Mouse (Mus musculus) forebrain, embryonic 12.5 days (tissue): Measurements from ENCODE around the gene Clcn7. TPM values are rescaled to one million over a fixed set of nuclear protein-coding genes. Genes with fewer than 3 reads are reported as not detected.

Experiments
- ATAC-seq: fragments of 200-750 bp; cut with Nextera tagmentation; 2 replicates; pipeline ENCODE4 v1.8.0; 2017; ENCODE audit warnings: moderate TSS enrichment; ENCODE audit not compliant: low FRiP score
- H3K27ac ChIP-seq: fragments of 300-500 bp; sonication (generic); 2 replicates; pipeline ENCODE4 v1.5.1; 2016; ENCODE audit warnings: mild to moderate bottlenecking
- H3K27me3 ChIP-seq: fragments of 300-500 bp; sonication (generic); 2 replicates; pipeline ENCODE4 v1.6.1; 2016; ENCODE audit warnings: mild to moderate bottlenecking
- H3K36me3 ChIP-seq: fragments of 300-500 bp; sonication (generic); replicated peaks from 2 replicates; pipeline ENCODE4 v1.6.1; 2016; ENCODE audit warnings: mild to moderate bottlenecking
- H3K4me1 ChIP-seq: fragments of 300-500 bp; sonication (generic); 2 replicates; pipeline ENCODE4 v1.6.1; 2016
- H3K4me2 ChIP-seq: fragments of 300-500 bp; sonication (generic); 2 replicates; pipeline ENCODE4 v1.6.1; 2016; ENCODE audit warnings: mild to moderate bottlenecking, moderate library complexity
- H3K4me3 ChIP-seq: fragments of 300-500 bp; sonication (generic); replicated peaks from 2 replicates; pipeline ENCODE4 v1.5.1; 2016; ENCODE audit warnings: mild to moderate bottlenecking
- H3K9ac ChIP-seq: fragments of 300-500 bp; sonication (generic); 2 replicates; pipeline ENCODE4 v1.6.1; 2016; ENCODE audit warnings: mild to moderate bottlenecking
- H3K9me3 ChIP-seq: fragments of 300-500 bp; sonication (generic); 2 replicates; pipeline ENCODE4 v1.6.1; 2016
- WGBS: fragments of 180-500 bp; shearing (Covaris S2); methylation state at CpG from one replicate; pipeline ENCODE4 v1.1.7; 2016; 5-methylcytosine and 5-hydroxymethylcytosine counted together
- polyA plus RNA-seq: library from polyadenylated mRNA; unstranded; fragments of >200 nt; fragmentation: Nextera tagmentation; extraction: Ambion mirVana; gene quantifications from 2 replicates; pipeline ENCODE4 v1.2.1, GENCODE M21; 2016

Gene Clcn7
- polyA plus RNA-seq, 1 experiment from 2014 or later, result 23.9 TPM

- no peaks in the 10 kb centered on the region for H3K9me3 ChIP-seq
- H3K4me2 ChIP-seq, result no peak overlapping the region
- ATAC-seq, result no peak
- peaks cover 13% of the 10 kb centered on the region; the same call in 1 of the 2 replicates for H3K36me3 ChIP-seq
- no peak overlapping the region for H3K27ac ChIP-seq
- H3K4me3 ChIP-seq, result no peak overlapping the region
- WGBS, result 97% methylated on average over 1 of the region's 1 CpGs
- peaks cover 10% of the 10 kb centered on the region for H3K4me1 ChIP-seq
- H3K27me3 ChIP-seq, result no peaks in the 10 kb centered on the region
- H3K9ac ChIP-seq, result no peak overlapping the region
These were observed 5.6 kb downstream of the Clcn7 start for GRCm38 (mm10) chr17:25138803-25139202.

GRCm38 (mm10) chr17:25139960-25140359, 6.8 kb downstream of the Clcn7 start:
- H3K27me3 ChIP-seq, result no peaks in the 10 kb centered on the region
- H3K9ac ChIP-seq, result no peak overlapping the region
- WGBS, result 70% methylated on average over 4 of the region's 4 CpGs
- no peak overlapping the region for H3K4me3 ChIP-seq
- H3K27ac ChIP-seq, result no peak overlapping the region
- peaks cover 21% of the 10 kb centered on the region; the same call in 1 of the 2 replicates for H3K36me3 ChIP-seq
- ATAC-seq, result no peak
- no peaks in the 10 kb centered on the region for H3K9me3 ChIP-seq
- H3K4me2 ChIP-seq, result no peak overlapping the region
- no peaks in the 10 kb centered on the region for H3K4me1 ChIP-seq

GRCm38 (mm10) chr17:25162161-25162560, 29.0 kb downstream of the Clcn7 start, which contains the start of gene Ccdc154:
TSS of gene Ccdc154 (plus strand) at chr17:25162461.
- H3K4me2 ChIP-seq, result no peak within 1 kb of the TSS
- H3K4me3 ChIP-seq, result no peak within 1 kb of the TSS
- H3K9ac ChIP-seq, result no peak within 1 kb of the TSS
- no peak within 1 kb of the TSS for H3K27ac ChIP-seq
- no peaks in the 10 kb centered on the region for H3K27me3 ChIP-seq
- peaks cover 32% of the 10 kb centered on the region for H3K36me3 ChIP-seq
- no peaks in the 10 kb centered on the region for H3K9me3 ChIP-seq
- 85% methylated on average over 1 of the region's 1 CpGs for WGBS
- no peak for ATAC-seq
- H3K4me1 ChIP-seq, result no peaks in the 10 kb centered on the region

- no peak for ATAC-seq
- no peaks in the 10 kb centered on the region for H3K27me3 ChIP-seq
- 81% methylated on average over 7 of the region's 7 CpGs for WGBS
These were observed 30.2 kb downstream of the Clcn7 start for GRCm38 (mm10) chr17:25163387-25163786.

GRCm38 (mm10) chr17:25164770-25165169, 31.6 kb downstream of the Clcn7 start:
- H3K36me3 ChIP-seq, result peaks cover 16% of the 10 kb centered on the region
- WGBS, result 82% methylated on average over 3 of the region's 3 CpGs
- H3K9me3 ChIP-seq, result no peaks in the 10 kb centered on the region
- H3K4me2 ChIP-seq, result no peak overlapping the region
- no peak overlapping the region for H3K9ac ChIP-seq
- H3K4me1 ChIP-seq, result no peaks in the 10 kb centered on the region
- H3K27ac ChIP-seq, result no peak overlapping the region
- no peak overlapping the region for H3K4me3 ChIP-seq
- ATAC-seq, result no peak
- no peaks in the 10 kb centered on the region for H3K27me3 ChIP-seq

More at GRCm38 (mm10) chr17:25163387-25163786, 30.2 kb downstream of the Clcn7 start:
- peaks cover 25% of the 10 kb centered on the region for H3K36me3 ChIP-seq
- H3K4me3 ChIP-seq, result no peak overlapping the region
- H3K9ac ChIP-seq, result no peak overlapping the region
- no peak overlapping the region for H3K27ac ChIP-seq
- H3K9me3 ChIP-seq, result no peaks in the 10 kb centered on the region
- no peaks in the 10 kb centered on the region for H3K4me1 ChIP-seq
- no peak overlapping the region for H3K4me2 ChIP-seq

GRCm38 (mm10) chr17:25165970-25166671, 32.9 kb downstream of the Clcn7 start:
- no peaks in the 10 kb centered on the region for H3K4me1 ChIP-seq
- no peak overlapping the region for H3K9ac ChIP-seq
- peaks cover 2% of the 10 kb centered on the region for H3K36me3 ChIP-seq
- H3K27me3 ChIP-seq, result no peaks in the 10 kb centered on the region
- H3K4me3 ChIP-seq, result no peak overlapping the region
- H3K9me3 ChIP-seq, result no peaks in the 10 kb centered on the region
- no peak for ATAC-seq
- H3K4me2 ChIP-seq, result no peak overlapping the region
- whole genome bisulfite sequencing, result 78% methylated on average over 6 of the region's 6 CpGs
- no peak overlapping the region for H3K27ac ChIP-seq

- no peak overlapping the region for H3K4me3 ChIP-seq
- H3K27ac ChIP-seq, result no peak overlapping the region
- H3K36me3 ChIP-seq, result no peaks in the 10 kb centered on the region
- no peaks in the 10 kb centered on the region for H3K27me3 ChIP-seq
- H3K4me1 ChIP-seq, result no peaks in the 10 kb centered on the region
- H3K4me2 ChIP-seq, result no peak overlapping the region
- WGBS, result 96% methylated on average over 2 of the region's 2 CpGs
- ATAC-seq, result no peak
- H3K9ac ChIP-seq, result no peak overlapping the region
- H3K9me3 ChIP-seq, result no peaks in the 10 kb centered on the region
These were observed 36.5 kb downstream of the Clcn7 start for GRCm38 (mm10) chr17:25169706-25170105.

- no peak for ATAC-seq
- no peaks in the 10 kb centered on the region for H3K9me3 ChIP-seq
- 0 out of 2 replicates have a peak, but pooled peaks cover 7% of the 10 kb centered on the region for H3K27me3 ChIP-seq
- no peak overlapping the region for H3K27ac ChIP-seq
- WGBS, result 81% methylated on average over 3 of the region's 3 CpGs
- H3K9ac ChIP-seq, result no peak overlapping the region
- H3K36me3 ChIP-seq, result no peaks in the 10 kb centered on the region
- H3K4me3 ChIP-seq, result no peak overlapping the region
- H3K4me1 ChIP-seq, result no peaks in the 10 kb centered on the region
- H3K4me2 ChIP-seq, result no peak overlapping the region
These were observed 39.4 kb downstream of the Clcn7 start for GRCm38 (mm10) chr17:25172558-25172957.

GRCm38 (mm10) chr17:25175411-25175810, 42.2 kb downstream of the Clcn7 start, which contains the start of gene Gm38655:
TSS of gene Gm38655 (minus strand) at chr17:25175471.
- Histone ChIP-seq H3K27ac (no peak within 1 kb of the TSS), H3K27me3 (peaks cover 17% of the 10 kb centered on the region), H3K4me1 (no peaks in the 10 kb centered on the region), H3K9ac (no peak within 1 kb of the TSS), H3K9me3 (no peaks in the 10 kb centered on the region), H3K4me2 (no peak within 1 kb of the TSS), H3K36me3 (no peaks in the 10 kb centered on the region), H3K4me3 (no peak within 1 kb of the TSS)
- ATAC-seq, result no peak
- 73% methylated on average over 9 of the region's 9 CpGs for WGBS

GRCm38 (mm10) chr17:25183232-25183631, 50.0 kb downstream of the Clcn7 start:
- no peak overlapping the region for H3K4me3 ChIP-seq
- H3K9ac ChIP-seq, result no peak overlapping the region
- H3K36me3 ChIP-seq, result 0 out of 2 replicates have a peak, but pooled peaks cover 10% of the 10 kb centered on the region
- ATAC-seq, result no peak
- peaks cover 12% of the 10 kb centered on the region for H3K27me3 ChIP-seq
- H3K9me3 ChIP-seq, result no peaks in the 10 kb centered on the region
- H3K4me2 ChIP-seq, result peak overlapping the region; percentile 98; the same call in 1 of the 2 replicates
- H3K27ac ChIP-seq, result no peak overlapping the region
- peaks cover 27% of the 10 kb centered on the region for H3K4me1 ChIP-seq

- H3K4me3 ChIP-seq, result peak within 1 kb of the TSS; percentile 69
- peak within 1 kb of the TSS; percentile 85 for H3K9ac ChIP-seq
- WGBS, result under 1% methylated on average over 50 of the region's 50 CpGs
- H3K4me1 ChIP-seq, result peaks cover 31% of the 10 kb centered on the region
- 0 out of 2 replicates have a peak, but pooled peaks cover 10% of the 10 kb centered on the region for H3K36me3 ChIP-seq
- H3K4me2 ChIP-seq, result peak within 1 kb of the TSS; percentile 98
- peak within 1 kb of the TSS; percentile 89 for H3K27ac ChIP-seq
- peaks cover 12% of the 10 kb centered on the region; the same call in 1 of the 2 replicates for H3K27me3 ChIP-seq
- H3K9me3 ChIP-seq, result no peaks in the 10 kb centered on the region
- ATAC-seq, result peak; percentile 84
These were observed 51.0 kb downstream of the Clcn7 start, which contains the start of gene BC003965 for GRCm38 (mm10) chr17:25184129-25184691. TSS of gene BC003965 (plus strand) at chr17:25184554.

- H3K4me1 ChIP-seq, result peaks cover 38% of the 10 kb centered on the region
- H3K27me3 ChIP-seq, result peaks cover 10% of the 10 kb centered on the region; the same call in 1 of the 2 replicates
- H3K27ac ChIP-seq, result no peak overlapping the region
- H3K9me3 ChIP-seq, result no peaks in the 10 kb centered on the region
- H3K36me3 ChIP-seq, result 0 out of 2 replicates have a peak, but pooled peaks cover 10% of the 10 kb centered on the region
- ATAC-seq, result no peak
- peak overlapping the region; percentile 69 for H3K4me3 ChIP-seq
- 9% methylated on average over 17 of the region's 17 CpGs for WGBS
- peak overlapping the region; percentile 98 for H3K4me2 ChIP-seq
- peak overlapping the region; percentile 85 for H3K9ac ChIP-seq
These were observed 51.8 kb downstream of the Clcn7 start for GRCm38 (mm10) chr17:25184961-25185360.
